Mouse (Mus musculus) right cerebral cortex, postnatal 10 days (tissue): Measurements from ENCODE around the gene Ankef1.

ENCODE experiments used
- DNase-seq, 2 experiments: peaks; one replicate each; pipeline ENCODE4 v3.0.0; 2021; ENCODE audit warnings: low spot score in 2 of 2

Ankef1 gene

GRCm38 (mm10) chr2:136600651-136601170 lies 99.0 kb downstream of the Ankef1 start:
- DNase-seq, result no peak

GRCm38 (mm10) chr2:136601206-136601605 lies 99.5 kb downstream of the Ankef1 start:
- no peak for DNase-seq
